ENCODE assay signal across 6 mouse cellular contexts in genomic region chrX:120670236-120670635, GRCm38 (mm10).
DNase-seq lines count a peak whose midpoint lies in the region; ATAC-seq and TF ChIP-seq lines count a peak whose summit lies in the region.
"Not testable (repeated sequence)": the region's sequence is repeated elsewhere in the genome, so short reads cannot be mapped to it uniquely, and the experiment has no call there.

No protein-coding gene starts in this region.

- not testable (repeated sequence) for H3K4me1 ChIP-seq in cerebellum, adult 2 months (ENCODE audit: control insufficient read depth, insufficient read depth, low read length)

- not testable (repeated sequence) for TF ChIP-seq POLR2A in cerebellum, adult 2 months (IDR thresholded peaks at IDR 0.05; ENCODE audit: borderline replicate concordance, insufficient read depth, low read length)

- H3K4me3 ChIP-seq in cerebellum, adult 2 months (replicated peaks; ENCODE audit: insufficient read depth, low read depth, low read length): not testable (repeated sequence)

- ATAC-seq in frontal cortex, adult (ENCODE audit: low TSS enrichment): 0 out of 2 replicates have a peak, but pooled peaks have one; percentile 38

- 24% methylated on average over 1 of the region's 1 CpGs for WGBS in cerebellum, adult 2 months

- TF ChIP-seq CTCF in cerebellum, adult 2 months (IDR thresholded peaks at IDR 0.05; ENCODE audit: borderline replicate concordance, insufficient read depth, low read depth, low read length): not testable (repeated sequence)

- H3K27me3 ChIP-seq in cerebellum, adult 2 months (ENCODE audit: control insufficient read depth, insufficient read depth, low read length): not testable (repeated sequence)

- DNase-seq in cerebellum, adult 2 months: peak; percentile 3 to 19
- peak; percentile 8 to 19 for DNase-seq in cerebellum, postnatal 25 days
- DNase-seq in layer of hippocampus, adult 18-20 months (ENCODE audit: low spot score in 2 of 2): peak; percentile 8 to 53
- DNase-seq in layer of hippocampus, adult 9-11 months: peak; percentile 27
- DNase-seq in layer of hippocampus, postnatal 36 days: peak; percentile 11 to 12

- H3K27ac ChIP-seq in cerebellum, adult 2 months (ENCODE audit: insufficient read depth, low read length): not testable (repeated sequence)
